Mouse (Mus musculus) lung, embryonic 16.5 days (tissue): ENCODE measurements around the gene Usp35. TPM values are rescaled to one million over a fixed set of nuclear protein-coding genes. Genes with fewer than 3 reads are reported as not detected.

Experiments used
- ATAC-seq: fragments of 200-750 bp; cut with Nextera tagmentation; 2 replicates; pipeline ENCODE4 v1.8.0; 2017; ENCODE audit warnings: low read depth, mild to moderate bottlenecking, moderate library complexity
- H3K27ac ChIP-seq: fragments of 300-500 bp; sonication (generic); 2 replicates; pipeline ENCODE4 v1.5.1; 2014; ENCODE audit warnings: mild to moderate bottlenecking, control low read depth, low read length
- H3K27me3 ChIP-seq: fragments of 300-500 bp; sonication (generic); 2 replicates; pipeline ENCODE4 v1.6.1; 2014; ENCODE audit warnings: low read depth, low read length, mixed read lengths; ENCODE audit not compliant: control insufficient read depth, insufficient read depth
- H3K36me3 ChIP-seq: fragments of 300-500 bp; sonication (generic); 2 replicates; pipeline ENCODE4 v1.6.1; 2014; ENCODE audit warnings: low read length; ENCODE audit not compliant: control insufficient read depth, insufficient read depth
- H3K4me1 ChIP-seq: fragments of 300-500 bp; sonication (generic); replicated peaks from 2 replicates; pipeline ENCODE4 v1.6.1; 2014; ENCODE audit warnings: low read length, mixed read lengths; ENCODE audit not compliant: control insufficient read depth, insufficient read depth
- H3K4me2 ChIP-seq: fragments of 300-500 bp; sonication (generic); 2 replicates; pipeline ENCODE4 v1.6.1; 2014; ENCODE audit warnings: low read depth, low read length, control low read depth
- H3K4me3 ChIP-seq: fragments of 300-500 bp; sonication (generic); 2 replicates; pipeline ENCODE4 v1.5.1; 2014; ENCODE audit warnings: mild to moderate bottlenecking, low read length, control low read depth
- H3K9ac ChIP-seq: fragments of 300-500 bp; sonication (generic); 2 replicates; pipeline ENCODE4 v1.6.1; 2014; ENCODE audit warnings: low read length, control low read depth
- H3K9me3 ChIP-seq: fragments of 300-500 bp; sonication (generic); 2 replicates; pipeline ENCODE4 v1.6.1; 2016; ENCODE audit warnings: low read length; ENCODE audit not compliant: control insufficient read depth
- WGBS: fragments of 180-500 bp; shearing (Covaris S2); extraction: QIAGEN DNeasy Blood & Tissue Kit; methylation state at CpG from one replicate; pipeline ENCODE4 v1.1.7; 2014; 5-methylcytosine and 5-hydroxymethylcytosine counted together
- polyA plus RNA-seq: library from polyadenylated mRNA; unstranded; fragments of >200 nt; fragmentation: Nextera tagmentation; extraction: Ambion mirVana; gene quantifications from 2 replicates; pipeline ENCODE4 v1.2.1, GENCODE M21; 2015

Usp35 gene
- polyA plus RNA-seq, 1 experiment from 2014 or later = 1.2 TPM

- no peak for ATAC-seq
- no peaks in the 10 kb centered on the region for H3K36me3 ChIP-seq
- H3K27ac ChIP-seq = no peak overlapping the region
- no peak overlapping the region for H3K4me3 ChIP-seq
- H3K9me3 ChIP-seq = no peaks in the 10 kb centered on the region
- no peaks in the 10 kb centered on the region for H3K27me3 ChIP-seq
- H3K9ac ChIP-seq = no peak overlapping the region
- 80% methylated on average over 5 of the region's 5 CpGs for WGBS
- H3K4me2 ChIP-seq = no peak overlapping the region
- peaks cover 6% of the 10 kb centered on the region for H3K4me1 ChIP-seq
Measured at GRCm38 (mm10) chr7:97348836-97349235, 17.0 kb upstream of the Usp35 start.

DNA sequence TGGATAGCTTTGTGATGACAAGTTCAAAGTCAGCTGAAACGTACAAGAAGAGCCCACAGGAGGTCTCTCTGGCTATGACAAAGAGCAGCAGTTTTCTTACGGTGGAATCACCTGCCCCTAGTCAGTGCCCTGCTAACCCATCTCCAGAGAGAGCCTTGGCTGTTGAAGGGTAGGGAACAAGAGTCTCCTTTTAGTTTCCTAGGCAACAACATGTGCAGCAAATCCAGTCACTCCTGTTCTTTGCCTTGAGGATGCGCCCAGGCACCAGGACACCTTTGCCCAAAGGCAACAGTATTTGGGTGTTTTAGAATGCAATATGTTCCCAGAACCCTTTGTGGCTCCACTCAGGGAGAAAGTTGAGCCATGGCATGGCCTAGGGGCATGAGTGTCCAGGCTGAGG is 16.5 kb upstream of the Usp35 start:
- no peak for ATAC-seq
- H3K4me1 ChIP-seq = peaks cover 6% of the 10 kb centered on the region
- WGBS = 78% methylated on average over 3 of the region's 3 CpGs
- no peak overlapping the region for H3K9ac ChIP-seq
- H3K36me3 ChIP-seq = no peaks in the 10 kb centered on the region
- H3K4me2 ChIP-seq = no peak overlapping the region
- no peaks in the 10 kb centered on the region for H3K27me3 ChIP-seq
- H3K4me3 ChIP-seq = no peak overlapping the region
- no peaks in the 10 kb centered on the region for H3K9me3 ChIP-seq
- H3K27ac ChIP-seq = no peak overlapping the region

DNA sequence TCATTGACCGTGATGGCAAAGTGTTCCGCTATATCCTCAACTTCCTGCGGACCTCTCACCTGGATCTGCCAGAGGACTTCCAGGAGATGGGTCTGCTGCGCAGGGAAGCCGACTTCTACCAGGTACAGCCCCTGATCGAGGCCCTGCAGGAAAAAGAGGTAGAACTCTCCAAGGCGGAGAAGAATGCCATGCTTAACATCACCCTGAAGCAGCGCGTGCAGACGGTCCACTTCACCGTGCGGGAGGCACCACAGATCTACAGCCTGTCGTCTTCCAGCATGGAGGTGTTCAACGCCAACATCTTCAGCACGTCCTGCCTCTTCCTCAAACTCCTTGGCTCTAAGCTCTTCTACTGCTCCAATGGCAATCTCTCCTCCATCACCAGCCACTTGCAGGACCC is 15.6 kb upstream of the Usp35 start:
- ATAC-seq = no peak
- WGBS = 93% methylated on average over 15 of the region's 15 CpGs

GRCm38 (mm10) chr7:97346822-97347166 is 15.0 kb upstream of the Usp35 start:
- no peaks in the 10 kb centered on the region for H3K9me3 ChIP-seq
- H3K9ac ChIP-seq = no peak overlapping the region
- no peaks in the 10 kb centered on the region for H3K36me3 ChIP-seq
- no peaks in the 10 kb centered on the region for H3K27me3 ChIP-seq
- peaks cover 6% of the 10 kb centered on the region for H3K4me1 ChIP-seq
- H3K4me2 ChIP-seq = no peak overlapping the region
- H3K4me3 ChIP-seq = no peak overlapping the region
- H3K27ac ChIP-seq = no peak overlapping the region
- WGBS = 73% methylated on average over 3 of the region's 4 CpGs
- ATAC-seq = no peak

More for the DNA sequence above, 15.6 kb upstream of the Usp35 start:
- H3K27ac ChIP-seq = no peak overlapping the region
- no peaks in the 10 kb centered on the region for H3K27me3 ChIP-seq
- no peaks in the 10 kb centered on the region for H3K36me3 ChIP-seq
- H3K4me1 ChIP-seq = peaks cover 6% of the 10 kb centered on the region
- no peak overlapping the region for H3K4me2 ChIP-seq
- H3K9me3 ChIP-seq = no peaks in the 10 kb centered on the region
- H3K9ac ChIP-seq = no peak overlapping the region
- no peak overlapping the region for H3K4me3 ChIP-seq

DNA sequence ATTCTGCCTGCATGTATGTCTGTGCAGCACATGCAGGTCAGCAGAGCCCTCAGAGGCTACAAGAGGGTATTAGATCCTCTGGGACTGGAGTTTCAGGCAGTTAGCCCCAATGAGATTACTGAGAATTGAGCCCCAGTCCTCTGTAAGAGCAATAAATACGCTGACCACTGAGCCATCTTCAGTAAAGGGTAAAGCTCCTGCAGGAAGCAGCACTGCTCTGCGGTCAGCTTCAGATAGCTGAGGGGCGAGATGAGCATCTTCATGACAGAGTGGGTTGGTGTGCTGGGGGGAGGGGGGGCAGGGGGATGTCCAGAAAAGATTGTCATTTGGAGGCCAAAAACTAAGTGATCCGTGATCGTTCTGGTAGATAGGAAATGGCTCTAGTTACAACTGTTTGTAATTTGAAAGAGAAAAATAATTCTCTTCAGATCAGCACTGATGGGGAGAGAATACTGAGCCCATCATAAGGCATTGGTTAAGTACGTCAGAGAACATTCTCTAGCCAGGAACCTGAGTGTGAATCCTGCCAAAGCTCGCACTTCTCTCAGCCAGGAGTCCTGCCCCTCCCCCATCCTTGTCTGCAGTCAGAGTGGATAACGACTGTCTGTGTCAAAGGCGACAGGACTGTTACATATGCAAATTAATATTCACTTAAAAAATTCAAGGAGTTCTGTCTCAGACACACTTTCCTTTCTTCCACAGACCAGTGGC is 14.4 kb upstream of the Usp35 start:
- ATAC-seq = no peak
- Histone ChIP-seq H3K4me3 (no peak overlapping the region), H3K27ac (no peak overlapping the region), H3K27me3 (no peaks in the 10 kb centered on the region), H3K9ac (no peak overlapping the region), H3K9me3 (no peaks in the 10 kb centered on the region), H3K4me2 (no peak overlapping the region), H3K4me1 (peaks cover 6% of the 10 kb centered on the region), H3K36me3 (no peaks in the 10 kb centered on the region)
- WGBS = 64% methylated on average over 9 of the region's 9 CpGs

DNA sequence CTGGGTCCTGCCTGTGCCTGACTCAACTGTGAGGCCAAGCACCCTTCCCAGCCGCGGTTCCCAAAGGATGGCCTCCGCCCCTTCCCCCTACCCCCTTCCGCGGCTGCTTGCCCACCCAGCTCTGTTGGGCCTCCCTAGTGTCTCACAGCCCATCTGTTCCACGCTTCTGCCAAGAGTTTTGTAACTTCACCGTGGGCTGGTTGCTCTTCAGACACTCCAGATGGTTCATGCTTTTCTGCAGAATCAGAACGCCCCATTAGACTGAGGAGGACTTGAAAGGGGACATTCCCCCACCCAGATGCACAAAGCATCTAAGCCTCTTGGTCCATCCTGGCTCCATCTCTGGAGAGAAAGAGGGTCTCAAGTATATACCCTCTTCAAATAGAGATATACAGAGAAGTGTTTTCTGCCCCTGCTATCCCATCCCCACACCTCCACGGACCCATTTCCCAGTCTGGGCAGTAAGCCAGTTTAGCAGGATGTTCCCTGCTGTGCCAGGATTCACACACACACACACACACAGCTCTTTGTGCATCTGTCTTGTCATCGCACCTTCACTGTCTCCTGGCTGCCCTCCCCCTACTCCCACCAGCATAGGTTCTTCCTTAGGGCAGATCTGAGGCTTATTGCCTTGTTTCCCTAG is 13.5 kb upstream of the Usp35 start:
- no peaks in the 10 kb centered on the region for H3K36me3 ChIP-seq
- peaks cover 6% of the 10 kb centered on the region for H3K4me1 ChIP-seq
- H3K4me2 ChIP-seq = no peak overlapping the region
- no peaks in the 10 kb centered on the region for H3K27me3 ChIP-seq
- peak; percentile 75 for ATAC-seq
- H3K9ac ChIP-seq = no peak overlapping the region
- WGBS = 39% methylated on average over 10 of the region's 10 CpGs
- H3K9me3 ChIP-seq = no peaks in the 10 kb centered on the region
- H3K27ac ChIP-seq = no peak overlapping the region
- no peak overlapping the region for H3K4me3 ChIP-seq

GRCm38 (mm10) chr7:97344655-97345054 is 12.8 kb upstream of the Usp35 start:
- H3K4me3 ChIP-seq = no peak overlapping the region
- no peak overlapping the region for H3K4me2 ChIP-seq
- no peaks in the 10 kb centered on the region for H3K9me3 ChIP-seq
- WGBS = 83% methylated on average over 2 of the region's 2 CpGs
- ATAC-seq = no peak
- peaks cover 6% of the 10 kb centered on the region for H3K4me1 ChIP-seq
- no peak overlapping the region for H3K9ac ChIP-seq
- no peaks in the 10 kb centered on the region for H3K36me3 ChIP-seq
- H3K27ac ChIP-seq = no peak overlapping the region
- H3K27me3 ChIP-seq = no peaks in the 10 kb centered on the region

GRCm38 (mm10) chr7:97342961-97343360 is 11.1 kb upstream of the Usp35 start:
- no peak for ATAC-seq
- H3K4me2 ChIP-seq = no peak overlapping the region
- 57% methylated on average over 2 of the region's 2 CpGs for WGBS
- H3K9me3 ChIP-seq = no peaks in the 10 kb centered on the region
- H3K9ac ChIP-seq = no peak overlapping the region
- H3K27ac ChIP-seq = no peak overlapping the region
- peaks cover 6% of the 10 kb centered on the region for H3K4me1 ChIP-seq
- no peaks in the 10 kb centered on the region for H3K27me3 ChIP-seq
- no peaks in the 10 kb centered on the region for H3K36me3 ChIP-seq
- H3K4me3 ChIP-seq = no peak overlapping the region

DNA sequence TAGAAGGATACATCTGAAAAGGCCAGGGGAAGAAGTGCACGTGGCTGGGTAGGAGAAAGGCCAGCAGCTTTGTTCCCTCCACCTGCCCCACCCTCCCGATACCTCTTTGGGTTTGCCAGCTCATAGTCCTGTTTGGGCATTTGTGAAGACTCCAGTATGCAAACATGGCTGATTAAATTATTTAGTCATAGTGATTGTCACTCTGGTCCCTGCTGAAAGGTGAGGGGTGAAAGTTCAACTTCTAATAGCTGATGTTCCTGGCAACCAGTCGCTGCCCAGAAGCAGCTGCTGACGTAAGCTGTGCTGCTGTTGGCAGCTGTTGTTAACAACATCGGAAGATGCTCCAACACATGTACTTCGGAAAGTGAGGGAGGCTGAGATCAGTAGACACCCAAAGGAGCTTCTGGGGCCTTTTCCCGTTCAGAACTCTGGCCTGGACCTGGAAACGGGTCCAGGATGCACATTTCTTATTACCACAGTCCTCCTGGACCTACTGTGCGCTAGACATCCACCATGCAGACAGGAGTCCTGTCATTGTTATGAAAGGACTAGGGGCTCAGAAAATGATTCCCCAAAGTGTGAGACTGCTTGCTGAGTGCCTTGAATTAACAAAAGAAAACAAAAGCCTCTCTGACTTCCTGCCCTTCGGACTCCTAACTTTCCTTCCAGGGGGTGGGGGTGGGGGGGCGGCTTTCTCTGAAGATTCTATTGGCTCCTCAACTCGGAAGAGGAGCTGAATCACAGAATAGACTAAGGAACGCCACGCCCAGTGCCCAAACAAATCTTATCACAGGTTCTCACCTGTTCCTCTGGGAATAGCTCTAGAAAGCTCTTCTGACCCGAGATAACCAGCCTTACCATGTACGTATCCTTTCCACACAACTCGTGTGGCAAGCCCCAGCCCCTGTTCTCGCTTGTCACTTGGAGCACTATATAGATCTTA is 9.4 kb upstream of the Usp35 start:
- Histone ChIP-seq H3K4me1 (peaks cover 6% of the 10 kb centered on the region), H3K27me3 (no peaks in the 10 kb centered on the region), H3K9ac (no peak overlapping the region), H3K4me3 (no peak overlapping the region), H3K27ac (no peak overlapping the region), H3K4me2 (no peak overlapping the region), H3K9me3 (no peaks in the 10 kb centered on the region), H3K36me3 (no peaks in the 10 kb centered on the region)
- WGBS = 48% methylated on average over 18 of the region's 18 CpGs
- ATAC-seq = no peak
